Mouse (Mus musculus) brain, embryonic 14.5 days (tissue): Measurements from ENCODE around the gene Gdf15.

Experiments used
- CTCF ChIP-seq: fragments of 200-500 bp; IDR thresholded peaks from 2 replicates; pipeline ENCODE4 v1.5.1; 2012; ENCODE audit warnings: inconsistent platforms, mild to moderate bottlenecking, moderate library complexity, borderline replicate concordance; ENCODE audit not compliant: insufficient read depth, insufficient read length; ENCODE audit errors: extremely low read depth
- POLR2A ChIP-seq: fragments of 200-500 bp; IDR thresholded peaks from 2 replicates; pipeline ENCODE4 v1.6.1; 2012; ENCODE audit warnings: mild to moderate bottlenecking, inconsistent platforms, borderline replicate concordance; ENCODE audit not compliant: poor library complexity, insufficient read depth, insufficient read length, severe bottlenecking; ENCODE audit errors: extremely low read depth

DNA sequence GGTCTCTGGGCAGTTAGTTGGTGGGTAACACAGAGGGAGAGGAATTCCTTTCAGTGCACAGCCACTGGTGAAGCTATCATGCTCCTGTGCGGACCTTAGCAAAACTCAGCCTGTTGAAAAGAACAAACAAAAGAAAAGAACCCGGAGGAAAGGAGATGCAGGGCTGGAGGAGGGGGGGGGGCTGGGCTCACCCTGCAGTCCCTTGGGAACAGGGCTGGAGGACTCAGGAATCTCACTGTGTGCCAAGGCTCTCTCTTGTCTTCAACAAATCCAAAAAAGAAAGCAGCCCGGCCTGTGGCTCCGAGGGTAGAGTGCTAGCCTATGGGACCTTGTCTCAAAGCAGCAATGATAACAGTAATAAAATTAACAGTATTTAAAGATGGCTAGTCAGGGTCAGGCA lies 31.4 kb upstream of the Gdf15 start:
- TF ChIP-seq CTCF (no peak), POLR2A (no peak)
